Mouse (Mus musculus) stomach, postnatal 0 days (tissue): Measurements from ENCODE around the gene Speg. TPM values are rescaled to one million over a fixed set of nuclear protein-coding genes. Genes with fewer than 3 reads are reported as not detected.

ENCODE experiments used
- ATAC-seq: fragments of 200-750 bp; cut with Nextera tagmentation; 2 replicates; pipeline ENCODE4 v1.8.0; 2017; ENCODE audit not compliant: low FRiP score, low TSS enrichment
- DNase-seq: peaks from one replicate; pipeline ENCODE4 v3.0.0-alpha.2; 2016; ENCODE audit warnings: low spot score
- H3K27ac ChIP-seq: fragments of 300-500 bp; sonication (generic); replicated peaks from 2 replicates; pipeline ENCODE4 v1.5.1; 2014; ENCODE audit warnings: mild to moderate bottlenecking, control low read depth
- H3K27me3 ChIP-seq: fragments of 300-500 bp; sonication (generic); 2 replicates; pipeline ENCODE4 v1.6.1; 2014; ENCODE audit warnings: low read length; ENCODE audit not compliant: control insufficient read depth, insufficient read depth
- H3K36me3 ChIP-seq: fragments of 300-500 bp; sonication (generic); 2 replicates; pipeline ENCODE4 v1.6.1; 2014; ENCODE audit warnings: low read length, mixed read lengths; ENCODE audit not compliant: control insufficient read depth, insufficient read depth
- H3K4me1 ChIP-seq: fragments of 300-500 bp; sonication (generic); replicated peaks from 2 replicates; pipeline ENCODE4 v1.6.1; 2014; ENCODE audit warnings: antibody characterized with exemption; ENCODE audit not compliant: control insufficient read depth, insufficient read depth
- H3K4me2 ChIP-seq: fragments of 300-500 bp; sonication (generic); replicated peaks from 2 replicates; pipeline ENCODE4 v1.6.1; 2014; ENCODE audit warnings: low read depth, mild to moderate bottlenecking, control low read depth, moderate library complexity
- H3K4me3 ChIP-seq: fragments of 300-500 bp; sonication (generic); 2 replicates; pipeline ENCODE4 v1.5.1; 2014; ENCODE audit warnings: low read depth, low read length, control low read depth
- H3K9ac ChIP-seq: fragments of 300-500 bp; sonication (generic); 2 replicates; pipeline ENCODE4 v1.6.1; 2014; ENCODE audit warnings: mild to moderate bottlenecking, low read length, control low read depth, mixed read lengths
- H3K9me3 ChIP-seq: fragments of 300-500 bp; sonication (generic); 2 replicates; pipeline ENCODE4 v1.6.1; 2016; ENCODE audit warnings: low read length; ENCODE audit not compliant: control insufficient read depth
- CTCF ChIP-seq: IDR thresholded peaks from 2 replicates; pipeline ENCODE4 v1.5.1; 2016; ENCODE audit warnings: antibody characterized with exemption, low read depth, mild to moderate bottlenecking, moderate library complexity
- EP300 ChIP-seq: optimal IDR thresholded peaks from 2 replicates; pipeline ENCODE3; 2016; ENCODE audit warnings: antibody characterized with exemption
- WGBS: fragments of 180-500 bp; shearing (Covaris S2); extraction: QIAGEN DNeasy Blood & Tissue Kit; methylation state at CpG from one replicate; pipeline ENCODE4 v1.1.7; 2014; 5-methylcytosine and 5-hydroxymethylcytosine counted together
- polyA plus RNA-seq: library from polyadenylated mRNA; unstranded; fragments of >200 nt; fragmentation: Nextera tagmentation; extraction: Ambion mirVana; gene quantifications from 2 replicates; pipeline ENCODE4 v1.2.1, GENCODE M21; 2015

Speg gene
- polyA plus RNA-seq, 1 experiment from 2014 or later, result 30.0 TPM

DNA sequence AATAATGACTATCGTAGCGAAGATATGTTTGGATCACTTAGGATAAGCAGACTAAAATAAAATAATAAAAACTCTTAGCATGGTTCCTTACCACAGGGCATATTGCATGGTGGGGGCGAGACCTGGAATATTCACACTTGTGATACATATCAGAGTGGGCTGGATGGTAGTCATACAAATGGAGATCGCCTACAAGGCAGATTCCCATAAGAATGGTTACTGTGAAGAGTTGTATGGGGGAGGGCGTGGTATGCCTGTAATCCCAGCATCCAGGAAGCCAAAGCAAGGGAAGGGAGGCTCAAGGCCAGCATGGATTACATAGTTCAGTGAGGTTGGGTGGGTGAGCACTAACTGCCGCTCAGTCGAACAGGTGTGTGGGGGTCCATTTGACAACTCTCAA lies 105.6 kb downstream of the Speg start:
- no peak overlapping the region for H3K9ac ChIP-seq
- TF ChIP-seq CTCF, result no peak
- TF ChIP-seq EP300, result no peak
- no peak overlapping the region for H3K27ac ChIP-seq
- 0 out of 2 replicates have a peak, but pooled peaks cover 2% of the 10 kb centered on the region for H3K4me1 ChIP-seq
- DNase-seq, result no peak
- no peak for ATAC-seq
- 88% methylated on average over 7 of the region's 7 CpGs for WGBS
- H3K9me3 ChIP-seq, result no peaks in the 10 kb centered on the region
- H3K4me2 ChIP-seq, result no peak overlapping the region
- H3K4me3 ChIP-seq, result no peak overlapping the region
- no peaks in the 10 kb centered on the region for H3K36me3 ChIP-seq
- H3K27me3 ChIP-seq, result peaks cover 2% of the 10 kb centered on the region; the same call in 1 of the 2 replicates

Other genes starting within 250 kb of the Speg start
- gene Slc23a3, start 241.4 kb upstream of the Speg start, polyA plus RNA-seq, result 2.2 TPM in 2 replicates
- gene Cnppd1, start 232.6 kb upstream of the Speg start, polyA plus RNA-seq, result 35.1 and 38.3 TPM in 2 replicates
- gene Retreg2, start 232.5 kb upstream of the Speg start, polyA plus RNA-seq, result 30.4 and 31.2 TPM in 2 replicates
- 43.0 and 44.5 TPM in 2 replicates for gene Zfand2b, start 206.7 kb upstream of the Speg start, polyA plus RNA-seq
- gene Abcb6, start 194.9 kb upstream of the Speg start, polyA plus RNA-seq, result 20.9 and 21.5 TPM in 2 replicates
- gene Ankzf1, start 183.1 kb upstream of the Speg start, polyA plus RNA-seq, result 12.9 and 13.6 TPM in 2 replicates
- gene Atg9a, start 183.1 kb upstream of the Speg start, polyA plus RNA-seq, result 17.4 and 18.8 TPM in 2 replicates
- gene Glb1l, start 164.5 kb upstream of the Speg start, polyA plus RNA-seq, result 5.2 and 7.1 TPM in 2 replicates
- 57.9 and 58.1 TPM in 2 replicates for gene Stk16, start 164.5 kb upstream of the Speg start, polyA plus RNA-seq
- 314 and 325 TPM in 2 replicates for gene Tuba4a, start 155.4 kb upstream of the Speg start, polyA plus RNA-seq
- gene A630095N17Rik, start 143.2 kb upstream of the Speg start, polyA plus RNA-seq, result 0.25 TPM in 1 of 2 replicates, not detected in the other
- gene Dnajb2, start 138.9 kb upstream of the Speg start, polyA plus RNA-seq, result 24.2 and 25.8 TPM in 2 replicates
- gene Ptprn, start 110.8 kb upstream of the Speg start, polyA plus RNA-seq, result 2.3 and 2.5 TPM in 2 replicates
- 7.7 and 8.7 TPM in 2 replicates for gene Resp18, start 96.9 kb upstream of the Speg start, polyA plus RNA-seq
- gene Dnpep, start 57.3 kb upstream of the Speg start, polyA plus RNA-seq, result 104 and 108 TPM in 2 replicates
- 223 and 291 TPM in 2 replicates for gene Des, start 15.0 kb upstream of the Speg start, polyA plus RNA-seq
- gene Gmppa, start 60.6 kb downstream of the Speg start, polyA plus RNA-seq, result 85.2 and 98.6 TPM in 2 replicates
- gene Asic4, start 75.1 kb downstream of the Speg start, polyA plus RNA-seq, result 0.55 and 0.63 TPM in 2 replicates
- gene Chpf, start 104.0 kb downstream of the Speg start, polyA plus RNA-seq, result 24.6 and 25.2 TPM in 2 replicates
- 1.4 and 1.7 TPM in 2 replicates for gene Tmem198, start 104.2 kb downstream of the Speg start, polyA plus RNA-seq
- gene Obsl1, start 131.2 kb downstream of the Speg start, polyA plus RNA-seq, result 17.9 and 21.2 TPM in 2 replicates
- 4.7 and 6.1 TPM in 2 replicates for gene Inha, start 131.8 kb downstream of the Speg start, polyA plus RNA-seq
- 6.7 and 6.8 TPM in 2 replicates for gene Stk11ip, start 146.2 kb downstream of the Speg start, polyA plus RNA-seq
- 7.1 and 7.9 TPM in 2 replicates for gene Slc4a3, start 171.0 kb downstream of the Speg start, polyA plus RNA-seq